Mouse (Mus musculus): Measurements from ENCODE around the gene Golph3l. TPM values are rescaled to one million over a fixed set of nuclear protein-coding genes. Genes with fewer than 3 reads are reported as not detected.
A peak's percentile ranks its signal among the peaks of the same experiment; 100 is the strongest.
"Not testable (repeated sequence)": the region's sequence is repeated elsewhere in the genome, so short reads cannot be mapped to it uniquely, and the experiment has no call there.

Golph3l gene
- polyA plus RNA-seq (2015; fragmentation: Nextera tagmentation; extraction: Ambion mirVana) = 30.2 and 32.3 TPM in 2 replicates

GRCm38 (mm10) chr3:95588604-95589086 is at the start of gene Golph3l:
TSS of gene Golph3l (plus strand) at chr3:95588934.
- H3K9ac ChIP-seq = peak within 1 kb of the TSS; percentile 72
- no peaks in the 10 kb centered on the region for H3K27me3 ChIP-seq
- H3K9me3 ChIP-seq = no peaks in the 10 kb centered on the region
- under 1% methylated on average over 12 of the region's 12 CpGs for WGBS
- H3K4me3 ChIP-seq = peak within 1 kb of the TSS; percentile 60
- ATAC-seq (ENCODE audit: insufficient number of reproducible peaks, insufficient read depth, low FRiP score, low TSS enrichment, low read depth) = peak; percentile 100
- H3K27ac ChIP-seq = no peak within 1 kb of the TSS; the same call in 1 of the 2 replicates
- peaks cover 4% of the 10 kb centered on the region; the same call in 1 of the 2 replicates for H3K4me1 ChIP-seq
- H3K4me2 ChIP-seq = peak within 1 kb of the TSS; percentile 65
- peaks cover 15% of the 10 kb centered on the region for H3K36me3 ChIP-seq

- H3K27me3 ChIP-seq = no peaks in the 10 kb centered on the region
- H3K4me3 ChIP-seq = no peak overlapping the region
- no peaks in the 10 kb centered on the region for H3K36me3 ChIP-seq
- no peak overlapping the region for H3K9ac ChIP-seq
- ATAC-seq (ENCODE audit: insufficient number of reproducible peaks, insufficient read depth, low FRiP score, low TSS enrichment, low read depth) = no peak
- H3K9me3 ChIP-seq = no peaks in the 10 kb centered on the region
- H3K4me2 ChIP-seq = no peak overlapping the region
- whole genome bisulfite sequencing = 90% methylated on average over 10 of the region's 10 CpGs
- H3K27ac ChIP-seq = no peak overlapping the region
- H3K4me1 ChIP-seq = no peaks in the 10 kb centered on the region
Measured at GRCm38 (mm10) chr3:95538936-95539335, 49.8 kb upstream of the Golph3l start.

GRCm38 (mm10) chr3:95539837-95540236 is 48.9 kb upstream of the Golph3l start:
- no peak overlapping the region for H3K27ac ChIP-seq
- no peak overlapping the region for H3K4me2 ChIP-seq
- no peaks in the 10 kb centered on the region for H3K36me3 ChIP-seq
- H3K9ac ChIP-seq = no peak overlapping the region
- ATAC-seq (ENCODE audit: insufficient number of reproducible peaks, insufficient read depth, low FRiP score, low TSS enrichment, low read depth) = no peak
- H3K4me3 ChIP-seq = no peak overlapping the region
- 93% methylated on average over 4 of the region's 4 CpGs for WGBS
- H3K9me3 ChIP-seq = no peaks in the 10 kb centered on the region
- H3K4me1 ChIP-seq = no peaks in the 10 kb centered on the region
- no peaks in the 10 kb centered on the region for H3K27me3 ChIP-seq

GRCm38 (mm10) chr3:95541186-95541585 is 47.5 kb upstream of the Golph3l start:
- not testable (repeated sequence) for H3K9ac ChIP-seq; ATAC-seq (ENCODE audit: insufficient number of reproducible peaks, insufficient read depth, low FRiP score, low TSS enrichment, low read depth); H3K36me3 ChIP-seq; H3K27ac ChIP-seq; H3K4me1 ChIP-seq; H3K4me3 ChIP-seq; H3K27me3 ChIP-seq; H3K4me2 ChIP-seq; H3K9me3 ChIP-seq
- WGBS = 73% methylated on average over 2 of the region's 2 CpGs

GRCm38 (mm10) chr3:95542171-95542570 is 46.6 kb upstream of the Golph3l start:
- Histone ChIP-seq H3K4me3 (no peak overlapping the region), H3K9me3 (no peaks in the 10 kb centered on the region), H3K9ac (no peak overlapping the region), H3K27me3 (no peaks in the 10 kb centered on the region), H3K4me2 (no peak overlapping the region), H3K27ac (no peak overlapping the region), H3K36me3 (no peaks in the 10 kb centered on the region), H3K4me1 (no peaks in the 10 kb centered on the region)
- no peak for ATAC-seq (ENCODE audit: insufficient number of reproducible peaks, insufficient read depth, low FRiP score, low TSS enrichment, low read depth)

GRCm38 (mm10) chr3:95542981-95543380 is 45.8 kb upstream of the Golph3l start:
- Histone ChIP-seq H3K4me3 (no peak overlapping the region), H3K27me3 (no peaks in the 10 kb centered on the region)
- ATAC-seq (ENCODE audit: insufficient number of reproducible peaks, insufficient read depth, low FRiP score, low TSS enrichment, low read depth) = no peak

GRCm38 (mm10) chr3:95550176-95550575 is 38.6 kb upstream of the Golph3l start:
- Histone ChIP-seq H3K9me3 (no peaks in the 10 kb centered on the region), H3K4me2 (no peak overlapping the region), H3K4me1 (no peaks in the 10 kb centered on the region), H3K27me3 (no peaks in the 10 kb centered on the region), H3K36me3 (no peaks in the 10 kb centered on the region), H3K4me3 (no peak overlapping the region), H3K9ac (no peak overlapping the region), H3K27ac (no peak overlapping the region)
- 90% methylated on average over 1 of the region's 1 CpGs for WGBS
- ATAC-seq (ENCODE audit: insufficient number of reproducible peaks, insufficient read depth, low FRiP score, low TSS enrichment, low read depth) = no peak

More at GRCm38 (mm10) chr3:95542981-95543380, 45.8 kb upstream of the Golph3l start:
- WGBS = 68% methylated on average over 7 of the region's 7 CpGs
- no peak overlapping the region for H3K9ac ChIP-seq
- no peaks in the 10 kb centered on the region for H3K36me3 ChIP-seq
- no peaks in the 10 kb centered on the region for H3K4me1 ChIP-seq
- H3K9me3 ChIP-seq = no peaks in the 10 kb centered on the region
- no peak overlapping the region for H3K27ac ChIP-seq
- H3K4me2 ChIP-seq = no peak overlapping the region

GRCm38 (mm10) chr3:95553986-95554385 is 34.7 kb upstream of the Golph3l start:
- H3K27ac ChIP-seq = no peak overlapping the region
- 58% methylated on average over 3 of the region's 3 CpGs for WGBS
- H3K9me3 ChIP-seq = no peaks in the 10 kb centered on the region
- no peaks in the 10 kb centered on the region for H3K27me3 ChIP-seq
- no peak overlapping the region for H3K9ac ChIP-seq
- H3K4me1 ChIP-seq = no peaks in the 10 kb centered on the region
- no peak overlapping the region for H3K4me2 ChIP-seq
- H3K4me3 ChIP-seq = no peak overlapping the region
- H3K36me3 ChIP-seq = no peaks in the 10 kb centered on the region
- ATAC-seq (ENCODE audit: insufficient number of reproducible peaks, insufficient read depth, low FRiP score, low TSS enrichment, low read depth) = no peak

GRCm38 (mm10) chr3:95559437-95559836 is 29.3 kb upstream of the Golph3l start, which contains the start of gene Hormad1:
TSS of gene Hormad1 (plus strand) at chr3:95559677.
- H3K36me3 ChIP-seq = no peaks in the 10 kb centered on the region
- H3K27ac ChIP-seq = no peak within 1 kb of the TSS
- no peaks in the 10 kb centered on the region for H3K9me3 ChIP-seq
- no peaks in the 10 kb centered on the region for H3K4me1 ChIP-seq
- no peak within 1 kb of the TSS for H3K9ac ChIP-seq
- no peak within 1 kb of the TSS for H3K4me3 ChIP-seq
- H3K27me3 ChIP-seq = no peaks in the 10 kb centered on the region
- 92% methylated on average over 27 of the region's 27 CpGs for WGBS
- ATAC-seq (ENCODE audit: insufficient number of reproducible peaks, insufficient read depth, low FRiP score, low TSS enrichment, low read depth) = no peak
- H3K4me2 ChIP-seq = no peak within 1 kb of the TSS

GRCm38 (mm10) chr3:95560738-95561137 is 28.0 kb upstream of the Golph3l start:
- no peaks in the 10 kb centered on the region for H3K4me1 ChIP-seq
- H3K36me3 ChIP-seq = no peaks in the 10 kb centered on the region
- H3K4me3 ChIP-seq = no peak overlapping the region
- H3K9me3 ChIP-seq = no peaks in the 10 kb centered on the region
- H3K27me3 ChIP-seq = no peaks in the 10 kb centered on the region
- no peak overlapping the region for H3K4me2 ChIP-seq
- no peak overlapping the region for H3K9ac ChIP-seq
- no peak for ATAC-seq (ENCODE audit: insufficient number of reproducible peaks, insufficient read depth, low FRiP score, low TSS enrichment, low read depth)
- no peak overlapping the region for H3K27ac ChIP-seq
- 89% methylated on average over 3 of the region's 3 CpGs for WGBS

GRCm38 (mm10) chr3:95561826-95562225 is 26.9 kb upstream of the Golph3l start:
- 62% methylated on average over 2 of the region's 2 CpGs for WGBS
- Histone ChIP-seq H3K27ac (no peak overlapping the region), H3K27me3 (no peaks in the 10 kb centered on the region), H3K4me2 (no peak overlapping the region), H3K9me3 (no peaks in the 10 kb centered on the region), H3K4me3 (no peak overlapping the region), H3K36me3 (no peaks in the 10 kb centered on the region), H3K4me1 (no peaks in the 10 kb centered on the region), H3K9ac (no peak overlapping the region)
- no peak for ATAC-seq (ENCODE audit: insufficient number of reproducible peaks, insufficient read depth, low FRiP score, low TSS enrichment, low read depth)

- ATAC-seq (ENCODE audit: insufficient number of reproducible peaks, insufficient read depth, low FRiP score, low TSS enrichment, low read depth) = no peak
- WGBS = 92% methylated on average over 3 of the region's 3 CpGs
Measured at GRCm38 (mm10) chr3:95569585-95569984, 19.1 kb upstream of the Golph3l start.

More at GRCm38 (mm10) chr3:95569585-95569984, 19.1 kb upstream of the Golph3l start:
- Histone ChIP-seq H3K9ac (no peak overlapping the region), H3K36me3 (no peaks in the 10 kb centered on the region), H3K27me3 (no peaks in the 10 kb centered on the region), H3K27ac (no peak overlapping the region), H3K4me1 (no peaks in the 10 kb centered on the region), H3K4me3 (no peak overlapping the region), H3K4me2 (no peak overlapping the region), H3K9me3 (no peaks in the 10 kb centered on the region)
